Mouse (Mus musculus) kidney, postnatal 14 days (tissue): Measurements from ENCODE around the gene Tmem258.

Source experiments
- DNase-seq: peaks from one replicate; pipeline ENCODE4 v3.0.0; 2022; ENCODE audit warnings: mixed read lengths

Tmem258 gene

DNA sequence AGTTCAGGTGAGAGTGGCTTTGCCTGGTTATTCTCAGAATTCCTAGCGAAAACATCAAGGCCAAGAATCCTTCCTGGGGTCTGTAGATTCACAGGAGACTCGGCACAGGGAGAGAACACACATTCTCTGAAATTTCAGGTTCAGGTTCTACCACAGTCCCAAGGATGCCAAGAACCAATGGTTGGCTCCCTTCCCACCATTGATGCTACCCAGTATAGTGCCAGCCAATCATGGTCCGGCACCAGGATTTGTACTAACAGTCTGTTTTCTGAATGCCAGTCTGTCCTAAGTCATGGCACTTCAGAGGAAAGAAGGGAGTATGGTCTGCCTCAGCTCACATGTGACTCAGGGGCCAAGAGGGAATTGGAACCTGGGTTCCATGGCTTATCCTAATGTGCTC lies 17.9 kb upstream of the Tmem258 start:
- no peak for DNase-seq

DNA sequence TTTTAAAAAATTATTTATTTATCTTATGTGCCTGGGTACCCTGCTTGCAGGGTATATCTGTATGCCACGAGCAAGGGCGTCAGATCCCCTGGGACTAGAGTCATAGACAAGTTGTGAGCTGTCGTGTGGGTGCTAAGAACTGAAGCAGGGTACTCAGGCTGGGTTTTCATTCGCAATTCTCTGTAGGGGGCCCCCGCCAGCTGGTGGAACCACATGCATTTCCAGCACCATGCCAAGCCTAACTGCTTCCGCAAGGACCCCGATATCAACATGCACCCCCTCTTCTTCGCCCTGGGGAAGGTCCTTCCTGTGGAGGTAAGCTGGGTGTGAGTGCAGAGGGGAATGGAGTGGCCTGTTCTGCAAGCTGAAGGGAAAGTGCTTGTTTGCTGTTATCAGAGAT lies 17.2 kb upstream of the Tmem258 start:
- no peak for DNase-seq

DNA sequence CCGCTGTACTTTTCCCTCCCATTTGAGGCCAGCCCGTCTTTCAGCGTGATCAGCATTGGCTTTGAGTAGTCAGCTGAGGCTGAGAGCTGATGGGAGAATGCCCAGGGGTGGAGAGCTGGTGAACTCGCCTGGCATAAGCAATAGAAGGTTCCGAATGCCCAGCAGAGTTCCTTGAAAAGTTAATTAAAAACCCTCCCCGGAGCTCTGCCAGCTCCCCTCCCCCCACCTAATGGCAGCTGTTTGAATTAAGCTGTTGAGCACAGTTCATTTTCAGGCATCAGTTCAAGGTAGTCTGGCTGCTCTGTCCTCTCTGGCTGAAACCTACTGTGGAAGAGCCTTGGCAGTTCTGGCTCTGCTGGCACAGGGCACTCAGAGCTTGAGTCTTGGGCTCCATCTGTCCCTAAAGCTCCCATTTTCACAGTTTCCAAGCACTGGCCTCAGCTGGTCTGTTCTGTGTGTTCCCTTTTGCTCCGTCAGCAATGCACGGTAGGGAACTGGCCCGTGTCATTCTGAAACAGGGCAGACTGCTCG lies 15.5 kb upstream of the Tmem258 start:
- DNase-seq = peak; percentile 89

DNA sequence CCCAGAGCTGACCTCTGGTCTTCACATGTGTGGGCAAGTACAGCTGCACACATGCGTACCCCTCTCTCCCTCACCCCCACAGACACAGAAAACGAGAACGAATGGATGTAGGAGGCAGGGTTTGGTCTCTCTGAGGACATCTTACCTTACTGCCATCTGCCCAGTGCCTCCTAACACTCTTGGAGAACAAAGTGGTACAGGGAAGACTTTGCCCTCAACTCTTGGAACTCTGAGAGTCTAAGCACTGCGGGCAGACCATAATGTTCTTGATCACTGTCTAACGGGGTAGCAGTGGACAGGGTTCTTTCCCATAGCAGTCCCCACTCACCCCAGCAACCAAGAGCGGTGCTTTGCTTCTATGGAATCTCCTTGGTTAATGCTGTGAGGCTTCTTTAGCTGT lies 14.8 kb upstream of the Tmem258 start:
- no peak for DNase-seq

DNA sequence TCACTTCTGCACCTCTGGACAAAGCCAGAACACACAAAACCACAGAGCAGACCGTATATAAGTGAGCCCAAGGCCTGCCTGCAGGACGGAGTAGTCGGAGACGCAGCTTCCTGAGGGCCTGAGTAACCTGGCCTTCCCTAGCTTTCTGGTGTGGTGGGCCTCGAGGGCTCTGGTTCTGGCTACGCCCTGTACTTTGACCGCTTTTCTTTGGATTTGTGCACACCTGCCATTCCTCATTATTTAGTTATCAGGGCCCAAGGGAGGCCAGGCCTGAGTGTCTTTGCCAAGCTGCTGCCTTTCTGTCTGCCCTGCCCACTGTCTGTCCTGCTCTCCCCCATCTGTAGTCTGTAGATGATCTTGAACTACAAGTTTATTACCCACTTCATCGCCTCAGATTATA lies 13.9 kb upstream of the Tmem258 start:
- no peak for DNase-seq

DNA sequence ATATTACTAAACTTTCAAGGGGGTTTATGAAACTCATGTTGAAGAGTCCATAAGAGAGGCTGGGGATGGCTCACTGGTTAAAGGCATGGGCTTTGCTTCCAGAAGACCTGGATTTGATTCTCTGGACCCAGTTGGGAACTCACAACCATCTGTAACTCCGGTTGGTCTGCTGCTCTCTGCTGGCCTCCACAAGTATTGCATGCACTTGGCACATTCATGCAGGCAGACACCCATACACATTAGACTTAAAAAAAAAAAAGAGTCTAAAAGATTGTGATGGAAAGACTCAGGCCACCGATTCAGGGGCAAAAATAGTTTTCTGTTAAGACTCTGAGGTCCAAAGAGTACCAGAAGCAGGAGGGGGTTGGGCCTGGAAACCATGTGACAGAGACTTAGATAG lies 13.0 kb upstream of the Tmem258 start:
- DNase-seq = peak; percentile 81

DNA sequence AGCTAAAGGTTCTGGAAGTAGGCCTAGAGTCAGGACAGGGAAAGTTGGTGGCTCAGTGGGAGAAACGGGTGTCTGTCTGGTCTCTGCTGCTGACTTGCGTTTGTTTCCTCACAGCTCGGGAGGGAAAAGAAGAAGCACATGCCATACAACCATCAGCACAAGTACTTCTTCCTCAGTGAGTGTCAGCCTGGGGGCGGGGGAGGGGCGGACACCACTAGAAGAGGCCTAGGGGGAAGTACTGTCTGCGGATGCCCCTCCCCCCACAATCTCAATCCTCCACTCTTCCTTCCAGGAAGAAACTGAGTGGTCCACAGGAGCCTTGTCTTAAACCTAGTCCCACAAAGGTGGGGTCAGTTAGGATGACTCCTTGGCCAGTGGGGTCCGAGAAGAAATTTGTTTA lies 12.5 kb upstream of the Tmem258 start:
- DNase-seq = no peak

DNA sequence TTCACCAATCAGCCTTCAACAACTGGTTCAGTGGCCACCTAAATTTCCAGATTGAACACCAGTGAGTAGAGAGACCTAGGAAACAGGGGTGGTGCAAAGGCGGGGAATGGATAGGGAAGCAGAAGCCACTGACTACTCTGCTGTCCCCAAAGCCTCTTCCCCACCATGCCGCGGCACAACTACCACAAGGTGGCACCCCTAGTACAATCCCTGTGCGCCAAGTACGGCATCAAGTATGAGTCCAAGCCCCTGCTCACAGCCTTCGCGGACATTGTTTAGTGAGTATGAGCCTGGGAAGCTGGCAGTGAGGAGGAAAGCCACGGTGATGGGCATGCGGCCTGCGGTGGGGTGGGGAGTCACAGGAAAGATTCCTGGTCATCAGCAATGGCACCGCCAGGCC lies 9.5 kb upstream of the Tmem258 start:
- no peak for DNase-seq

DNA sequence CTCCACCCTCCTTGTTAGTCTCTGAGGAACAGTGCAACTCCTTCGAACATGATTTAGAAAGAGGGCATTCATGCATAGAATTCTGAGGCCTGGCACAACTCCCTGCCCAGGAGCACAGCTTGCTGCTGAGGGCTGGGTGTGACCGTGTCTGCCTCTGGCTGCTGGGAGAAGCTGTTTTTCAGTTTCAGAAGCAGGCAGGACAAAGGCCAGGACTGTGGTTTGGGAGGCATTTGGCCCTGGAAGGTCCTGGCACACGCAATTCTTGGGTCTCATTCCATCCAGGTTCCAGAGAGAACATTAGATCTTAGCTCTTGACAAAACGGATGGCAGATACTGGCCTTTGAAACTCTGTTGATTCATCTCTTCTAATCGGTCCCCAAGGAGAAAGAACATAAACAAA lies 8.6 kb upstream of the Tmem258 start:
- peak; percentile 67 for DNase-seq

DNA sequence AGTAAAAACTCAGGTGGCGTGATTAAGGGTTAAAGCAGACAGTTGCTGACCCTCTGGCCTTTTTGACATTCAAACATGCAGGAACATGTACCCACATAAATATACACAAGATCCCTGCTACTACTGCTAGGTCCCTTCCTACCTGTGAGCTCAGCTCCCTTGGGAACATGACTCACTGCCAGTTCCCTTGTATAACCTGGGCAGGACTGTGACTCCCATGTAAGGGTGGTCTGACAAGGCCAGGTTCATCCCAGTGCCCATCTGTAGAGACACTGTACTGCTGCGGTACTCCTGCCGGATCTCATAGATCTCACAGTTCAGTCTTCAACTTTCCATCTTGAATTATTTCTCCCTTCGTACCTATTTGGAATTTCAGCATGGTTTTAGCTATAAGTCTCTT lies 6.7 kb upstream of the Tmem258 start:
- no peak for DNase-seq

DNA sequence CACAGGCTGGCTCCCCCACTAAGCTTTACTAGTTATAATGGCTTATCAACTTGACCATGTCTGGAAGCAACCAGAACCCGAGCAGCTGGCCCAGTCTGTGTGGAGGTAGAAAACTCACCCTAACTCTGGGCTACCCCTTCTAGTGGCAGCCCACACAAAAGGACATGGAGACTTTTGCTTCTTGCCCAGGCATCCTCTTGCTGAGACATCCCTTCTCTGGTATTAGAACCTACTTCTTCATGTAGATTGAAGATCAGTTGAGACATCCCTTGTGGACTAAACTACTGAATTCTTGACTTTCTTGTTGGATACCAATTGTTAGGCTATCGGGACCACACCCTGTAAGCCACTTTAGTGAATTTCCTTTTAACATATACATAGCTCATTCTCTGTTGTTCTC lies 5.5 kb upstream of the Tmem258 start:
- no peak for DNase-seq

DNA sequence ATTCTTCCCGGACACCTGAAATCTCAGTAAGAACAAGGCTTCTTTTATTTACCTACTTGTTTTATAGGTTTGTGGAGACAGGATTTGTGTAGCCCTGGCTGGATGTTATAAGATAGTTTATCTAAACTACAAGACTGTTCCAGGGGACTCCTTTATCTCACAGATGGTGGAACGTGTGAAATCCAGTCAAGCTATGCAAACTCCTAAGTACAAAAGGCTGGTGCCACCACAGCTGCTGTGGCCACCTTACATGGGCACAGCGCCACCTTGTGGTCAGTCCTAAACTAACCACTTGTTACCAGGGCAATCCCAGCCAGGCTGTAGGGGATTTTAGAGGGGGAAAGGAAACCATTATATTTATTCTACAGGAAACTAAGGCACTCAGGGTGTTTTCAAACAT lies 5.1 kb upstream of the Tmem258 start:
- DNase-seq = peak; percentile 86

DNA sequence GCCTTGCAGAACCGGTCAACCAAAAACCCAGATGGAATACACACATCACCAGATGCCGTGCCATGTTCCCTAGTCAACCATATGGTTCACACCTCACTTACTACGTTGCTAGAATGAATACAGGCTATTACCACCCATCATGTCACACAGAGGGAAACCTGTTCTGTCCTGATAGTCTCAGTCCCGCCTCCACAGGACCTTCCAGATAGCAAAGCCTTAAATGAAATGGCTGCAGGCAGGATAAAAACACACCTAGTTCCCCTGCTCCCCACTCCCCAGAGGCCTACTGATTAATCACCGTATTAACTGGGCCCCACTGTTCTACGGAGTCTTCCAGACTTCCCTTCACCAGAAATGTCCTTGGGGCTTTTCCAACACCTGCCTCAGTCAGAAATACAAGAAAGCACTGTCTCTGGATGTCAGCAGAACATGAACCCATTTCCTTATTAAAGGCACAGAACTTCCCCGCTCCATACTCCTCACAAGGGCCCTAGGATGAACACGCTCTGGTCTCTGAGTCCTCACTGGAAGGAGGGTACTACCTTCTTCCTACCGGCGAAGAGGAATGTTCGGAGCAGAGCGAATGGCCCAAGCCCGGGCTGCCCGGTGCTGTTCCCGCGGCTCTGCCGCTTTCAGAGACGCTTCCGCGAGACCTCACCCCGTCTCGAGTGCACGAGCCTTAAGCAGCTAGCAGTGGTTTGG lies 517 bp upstream of the Tmem258 start:
- DNase-seq = no peak

DNA sequence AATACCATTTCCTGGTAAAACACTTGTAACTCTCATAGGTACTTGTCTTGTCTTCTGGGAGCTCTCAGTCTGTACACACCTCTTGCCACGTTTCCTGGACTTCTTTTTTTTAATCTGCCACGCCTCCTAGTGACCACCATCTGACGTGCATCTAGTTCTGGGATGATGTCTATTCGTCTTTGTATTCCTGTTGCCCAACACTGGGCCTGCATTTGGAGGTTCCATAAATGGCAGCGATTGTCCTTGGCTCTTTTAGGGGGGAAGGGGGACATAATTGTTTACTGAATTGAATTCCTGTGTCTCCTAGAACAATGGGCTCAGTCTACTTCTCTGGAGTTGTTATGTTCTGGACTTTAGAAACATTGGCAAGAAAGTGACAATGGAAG lies 795 bp downstream of the Tmem258 start:
- peak; percentile 55 for DNase-seq

DNA sequence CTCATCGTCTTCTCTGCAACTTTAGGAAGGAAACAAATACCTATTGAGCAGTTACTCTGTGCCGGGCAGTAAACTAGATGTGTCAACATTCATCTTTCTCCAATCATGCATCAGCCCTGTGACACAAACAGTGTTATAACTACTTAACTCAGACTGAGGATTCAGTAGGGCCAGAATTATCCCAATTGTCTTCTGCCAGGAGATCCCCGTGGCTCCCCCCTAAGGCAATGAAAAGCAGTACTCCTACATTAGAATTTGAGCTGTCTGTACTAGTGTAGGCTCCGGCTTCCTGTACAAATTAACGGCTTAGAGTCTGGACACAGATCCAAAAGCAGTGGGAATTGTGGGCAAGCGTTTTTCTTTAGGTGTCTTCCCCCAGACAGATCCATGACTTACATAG lies 1.2 kb downstream of the Tmem258 start:
- DNase-seq = no peak

DNA sequence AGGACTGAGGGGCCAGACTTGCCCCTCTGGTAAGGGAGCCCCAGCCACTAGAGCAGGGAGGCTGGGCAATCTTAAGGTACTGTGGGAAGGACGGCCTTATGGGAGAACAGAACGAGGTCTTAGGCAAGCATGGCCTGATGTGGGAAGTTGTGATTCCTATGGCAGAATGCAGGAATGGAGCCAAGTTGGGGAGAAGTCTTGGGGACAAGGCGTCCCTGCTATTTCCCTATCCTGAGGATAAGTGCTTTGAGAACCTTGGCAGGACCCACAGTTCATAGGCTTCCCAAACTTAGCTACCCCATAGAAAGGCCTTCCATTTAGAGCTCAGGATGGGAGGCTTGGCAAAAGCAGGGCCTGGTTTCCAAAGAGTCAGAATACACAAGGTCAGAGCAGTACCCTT lies 5.0 kb downstream of the Tmem258 start:
- DNase-seq = no peak

DNA sequence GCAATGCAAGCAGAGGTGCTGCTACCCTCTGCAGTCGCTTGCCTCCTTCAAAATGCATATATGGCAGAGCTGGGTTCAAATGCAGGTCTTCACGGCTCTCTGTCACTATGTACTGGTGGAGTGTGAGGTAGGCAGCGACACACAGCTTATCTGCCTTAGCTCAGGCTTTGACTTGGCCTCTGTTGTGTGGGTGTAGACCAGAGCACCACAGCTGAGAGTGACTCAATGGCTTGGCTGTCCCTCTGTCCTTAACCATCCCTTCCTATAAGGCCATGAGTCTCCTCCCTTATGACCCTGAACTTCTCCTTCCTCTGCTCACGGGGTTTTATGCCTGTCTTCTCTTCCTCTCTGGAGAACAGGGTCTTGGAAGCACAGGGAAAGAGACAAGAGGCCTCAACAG lies 7.1 kb downstream of the Tmem258 start:
- DNase-seq = no peak

DNA sequence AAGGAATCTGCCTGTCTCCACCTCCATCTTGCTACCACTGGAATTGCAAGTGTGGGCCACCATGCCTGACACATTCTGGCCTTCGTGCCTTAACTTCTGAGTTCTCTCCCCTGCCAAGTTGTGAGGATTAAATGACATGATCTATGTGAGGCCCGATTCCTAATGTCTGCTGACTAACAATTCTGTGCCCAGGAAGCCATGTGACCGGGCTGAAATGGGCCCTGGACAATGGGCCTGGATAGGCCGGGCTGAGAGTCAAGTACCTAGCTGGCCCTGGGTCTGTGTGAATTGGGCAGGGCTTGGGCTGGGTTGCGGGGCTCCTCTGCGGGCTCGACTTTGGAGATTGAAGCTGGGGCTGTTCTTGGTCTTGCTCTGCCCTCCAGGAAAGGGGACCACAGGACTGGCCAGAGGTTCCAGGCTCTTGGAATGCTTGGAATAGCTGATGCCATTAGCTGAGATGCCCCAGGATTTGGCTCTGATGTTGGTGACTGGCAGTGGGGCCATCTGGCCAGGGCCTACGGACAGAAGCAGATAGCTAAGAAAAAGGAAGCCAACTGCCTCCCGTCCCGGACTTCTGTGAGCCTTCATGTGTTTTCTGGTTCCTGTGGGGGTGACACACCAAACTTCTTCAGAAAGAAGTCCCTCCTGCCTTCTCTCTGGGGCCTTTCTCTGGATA lies 10.1 kb downstream of the Tmem258 start:
- no peak for DNase-seq

DNA sequence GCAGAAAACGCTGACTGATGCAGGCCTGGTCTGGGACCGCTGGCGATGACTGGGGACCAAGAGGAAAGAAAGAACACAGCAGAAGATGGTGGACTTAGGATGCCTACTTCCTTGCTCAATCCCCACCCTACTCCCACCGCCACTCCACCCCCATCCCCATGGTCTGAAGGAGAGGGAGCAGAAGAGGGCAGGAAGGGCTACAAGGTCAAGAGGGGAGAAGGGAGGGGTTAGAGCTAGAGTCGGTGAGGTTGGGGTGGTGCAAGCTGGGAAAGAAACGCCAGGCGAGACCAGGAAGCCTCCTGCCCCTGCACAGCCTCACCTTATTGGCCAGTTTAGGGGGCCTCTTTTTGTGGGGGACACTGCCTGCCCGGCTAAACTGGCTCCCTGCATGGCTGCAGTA lies 12.3 kb downstream of the Tmem258 start:
- no peak for DNase-seq

DNA sequence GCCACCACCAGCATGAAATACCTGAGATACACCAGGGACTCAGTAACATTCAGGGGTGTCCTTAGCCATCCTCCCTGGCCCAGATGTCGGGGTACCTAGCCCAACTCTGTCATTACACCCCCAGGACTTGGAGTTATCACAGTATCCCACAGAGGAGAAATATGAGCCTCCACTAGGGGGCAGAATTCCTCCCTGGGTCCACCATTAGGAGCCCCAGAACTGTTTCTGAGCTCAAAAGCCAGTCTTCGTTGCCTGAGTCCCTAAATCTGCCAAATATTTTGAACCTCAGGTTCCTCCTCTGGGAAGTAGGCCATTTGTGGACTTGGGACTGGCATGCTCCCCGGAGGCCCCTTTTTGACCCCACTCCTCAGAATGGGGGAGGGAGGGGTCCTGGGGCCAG lies 15.3 kb downstream of the Tmem258 start:
- DNase-seq = peak; percentile 55

DNA sequence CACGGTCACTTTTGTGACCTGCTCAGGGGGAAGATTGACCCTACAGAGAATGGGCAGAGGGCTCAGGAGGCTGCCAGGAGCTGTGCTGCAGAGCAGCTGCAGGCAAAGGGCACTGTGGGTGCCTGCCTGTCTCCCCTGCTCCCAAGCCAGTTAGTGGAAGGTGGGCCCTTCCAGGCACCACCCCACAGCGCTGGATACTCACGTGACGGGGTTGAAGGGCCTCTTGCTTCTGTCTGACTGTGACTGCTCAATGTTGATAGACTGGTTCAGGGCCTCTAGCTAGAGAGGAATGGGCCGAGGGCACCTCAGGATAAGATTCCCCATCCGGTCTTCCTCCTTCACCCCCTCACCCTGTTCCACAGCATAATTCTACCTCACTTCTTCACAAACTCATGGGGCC lies 15.8 kb downstream of the Tmem258 start:
- DNase-seq = no peak

DNA sequence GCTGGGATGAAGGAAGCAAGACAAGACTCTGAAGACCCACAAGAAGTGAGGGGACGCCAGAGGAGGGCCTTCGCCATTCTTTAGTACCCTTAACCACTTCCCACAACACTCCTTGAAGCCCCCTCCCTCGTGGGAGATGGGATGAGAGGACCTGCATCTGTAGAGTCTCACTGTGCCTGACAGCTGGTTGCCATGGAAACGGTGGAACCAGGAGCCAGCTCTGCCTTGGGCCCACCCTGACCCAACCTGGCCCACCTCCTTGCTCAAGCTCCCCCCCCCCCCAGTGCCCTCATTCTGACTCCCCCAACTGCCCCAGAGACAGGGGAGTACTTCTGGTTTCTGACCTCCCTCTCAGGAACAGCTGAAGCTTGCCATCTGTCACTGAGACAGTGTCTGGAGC lies 17.8 kb downstream of the Tmem258 start:
- no peak for DNase-seq

DNA sequence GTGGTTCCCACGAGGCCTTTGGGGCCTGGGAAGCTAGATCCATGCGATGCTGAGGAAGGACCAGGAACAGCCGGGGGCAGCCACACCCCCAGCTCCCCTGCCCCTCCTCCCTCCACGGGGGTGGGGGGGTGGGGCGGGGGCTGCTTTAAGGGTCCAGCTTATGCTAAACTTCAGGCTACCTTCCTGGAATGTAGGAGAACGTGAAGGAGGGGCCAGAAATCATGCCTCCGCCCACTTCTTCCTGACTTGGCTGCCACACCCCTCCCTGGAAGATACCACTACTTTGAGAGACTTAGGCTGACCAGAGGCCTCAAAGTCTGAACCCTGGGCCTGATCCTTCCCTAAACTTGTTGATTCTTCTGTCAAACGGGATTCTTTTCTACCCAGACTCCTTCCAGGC lies 18.8 kb downstream of the Tmem258 start:
- DNase-seq = no peak

DNA sequence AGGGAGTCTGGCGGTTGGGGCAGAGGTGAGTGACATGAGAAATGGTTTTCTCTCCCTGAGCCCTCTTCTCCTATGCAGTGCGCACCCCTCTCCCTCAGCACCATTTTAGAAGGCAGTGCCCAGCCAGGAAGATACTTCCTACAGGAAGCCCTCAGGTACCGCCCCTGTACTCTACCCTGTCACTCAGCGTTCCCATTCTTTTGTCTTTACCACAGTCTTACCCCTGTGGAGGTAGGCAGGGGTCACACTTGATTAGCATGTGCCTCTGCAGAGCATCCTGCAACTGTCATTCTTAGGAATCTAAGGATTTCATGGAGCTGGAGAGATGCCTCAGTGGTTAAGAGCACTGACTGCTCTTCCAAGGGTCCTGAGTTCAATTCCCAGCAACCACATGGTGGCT lies 19.7 kb downstream of the Tmem258 start:
- DNase-seq = no peak
